Mouse (Mus musculus): ENCODE results near the gene Col17a1.

The Col17a1 gene

GRCm38 (mm10) chr19:47691994-47692393 is at the start of gene Col17a1:
Gene Col17a1 (minus strand): TSS chr19:47692094.
- no peak for DNase-seq

GRCm38 (mm10) chr19:47731931-47732330 is 40.0 kb upstream of the Col17a1 start:
- peak; percentile 74 to 89 for DNase-seq

GRCm38 (mm10) chr19:47731071-47731881 is 39.4 kb upstream of the Col17a1 start, which contains the start of gene Sfr1:
Gene Sfr1 (plus strand): TSS chr19:47731682.
- DNase-seq: peak; percentile 99

- DNase-seq: peak; percentile 45 to 53
These were observed 38.8 kb upstream of the Col17a1 start for GRCm38 (mm10) chr19:47730691-47731070.

- no peak for DNase-seq
These were observed 33.8 kb upstream of the Col17a1 start for GRCm38 (mm10) chr19:47725643-47726140.

GRCm38 (mm10) chr19:47724903-47725302 is 33.0 kb upstream of the Col17a1 start:
- DNase-seq: no peak

GRCm38 (mm10) chr19:47722471-47722870 is 30.6 kb upstream of the Col17a1 start:
- DNase-seq: no peak

- DNase-seq: no peak
These were observed 27.3 kb upstream of the Col17a1 start for GRCm38 (mm10) chr19:47719147-47719546.

- DNase-seq: no peak
These were observed 24.2 kb upstream of the Col17a1 start for GRCm38 (mm10) chr19:47716144-47716543.

GRCm38 (mm10) chr19:47713457-47713856 is 21.6 kb upstream of the Col17a1 start:
- DNase-seq: no peak

GRCm38 (mm10) chr19:47710376-47710775 is 18.5 kb upstream of the Col17a1 start:
- no peak for DNase-seq

- DNase-seq: no peak
These were observed 13.9 kb upstream of the Col17a1 start for GRCm38 (mm10) chr19:47705772-47706309.

GRCm38 (mm10) chr19:47705080-47705771 is 13.3 kb upstream of the Col17a1 start:
- DNase-seq: no peak

GRCm38 (mm10) chr19:47700509-47700908 is 8.6 kb upstream of the Col17a1 start:
- DNase-seq: no peak

- DNase-seq: no peak
These were observed 7.8 kb upstream of the Col17a1 start for GRCm38 (mm10) chr19:47699743-47700142.

- DNase-seq: no peak
These were observed 6.4 kb upstream of the Col17a1 start for GRCm38 (mm10) chr19:47698266-47698665.

GRCm38 (mm10) chr19:47697067-47697466 is 5.2 kb upstream of the Col17a1 start:
- DNase-seq: no peak

- DNase-seq: no peak
These were observed 4.5 kb upstream of the Col17a1 start for GRCm38 (mm10) chr19:47696411-47696810.

GRCm38 (mm10) chr19:47695725-47696124 is 3.8 kb upstream of the Col17a1 start:
- DNase-seq: no peak

- no peak for DNase-seq
These were observed 2.3 kb downstream of the Col17a1 start for GRCm38 (mm10) chr19:47689592-47689991.

- no peak for DNase-seq
These were observed 13.2 kb downstream of the Col17a1 start for GRCm38 (mm10) chr19:47678675-47679074.

GRCm38 (mm10) chr19:47674419-47674818 is 17.5 kb downstream of the Col17a1 start:
- peak; percentile 43 to 62 for DNase-seq

GRCm38 (mm10) chr19:47668399-47668798 is 23.5 kb downstream of the Col17a1 start:
- DNase-seq: peak; percentile 72 to 78

GRCm38 (mm10) chr19:47667601-47668000 is 24.3 kb downstream of the Col17a1 start:
- DNase-seq: peak in 1 of 2 experiments; percentile 22

Measured in cerebellum, postnatal 14 days (tissue).